Mouse (Mus musculus): ENCODE measurements around the gene Rtl3.

Rtl3 gene

DNA sequence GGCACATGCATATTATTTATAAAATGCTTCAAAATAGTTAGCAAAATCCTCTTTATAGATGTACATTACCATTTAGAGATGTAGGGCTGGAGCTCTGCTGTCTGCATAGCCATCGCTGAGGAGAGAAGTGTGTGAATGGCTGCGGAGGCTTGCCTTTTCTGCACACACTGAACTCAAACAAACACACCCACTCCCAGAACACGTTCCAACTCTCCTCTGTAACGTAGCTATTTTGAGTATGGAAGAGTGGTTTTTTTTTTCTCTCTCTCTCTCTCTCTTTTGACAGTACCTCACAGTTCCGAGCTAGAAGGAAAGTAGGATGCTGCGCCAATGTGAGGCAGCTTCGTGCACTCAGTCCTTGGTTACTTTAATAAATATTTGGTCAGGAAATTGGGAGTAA, at the start of gene Rtl3:
TSS of gene Rtl3 (minus strand) at position 236 of the 400 bp plus-strand sequence.
- DNase-seq (ENCODE audit: low spot score), result no peak

- DNase-seq (ENCODE audit: low spot score), result no peak
Measured at GRCm38 (mm10) chrX:106872315-106872714, 31.9 kb upstream of the Rtl3 start.

- DNase-seq (ENCODE audit: low spot score), result no peak
Measured at GRCm38 (mm10) chrX:106871894-106872293, 31.4 kb upstream of the Rtl3 start.

DNA sequence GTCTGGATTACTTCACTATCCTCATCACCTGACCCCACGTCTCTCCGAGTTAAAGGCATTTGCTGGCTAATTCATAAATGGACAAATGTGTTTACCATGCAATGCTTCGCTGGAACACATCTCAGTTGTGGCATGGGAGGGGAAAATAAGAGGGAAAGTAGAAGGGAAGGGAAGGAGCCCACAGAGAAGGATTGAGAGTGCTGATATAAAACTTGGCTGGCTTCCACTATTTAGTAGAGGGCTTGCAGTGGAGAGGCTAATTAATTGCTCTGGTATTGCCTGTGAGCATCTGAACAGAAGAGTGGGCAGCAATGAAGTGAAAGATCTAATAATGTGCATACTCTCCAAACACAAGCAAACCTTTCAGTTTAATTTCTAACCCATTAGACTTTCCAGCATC, 31.0 kb upstream of the Rtl3 start:
- no peak for DNase-seq (ENCODE audit: low spot score)

DNA sequence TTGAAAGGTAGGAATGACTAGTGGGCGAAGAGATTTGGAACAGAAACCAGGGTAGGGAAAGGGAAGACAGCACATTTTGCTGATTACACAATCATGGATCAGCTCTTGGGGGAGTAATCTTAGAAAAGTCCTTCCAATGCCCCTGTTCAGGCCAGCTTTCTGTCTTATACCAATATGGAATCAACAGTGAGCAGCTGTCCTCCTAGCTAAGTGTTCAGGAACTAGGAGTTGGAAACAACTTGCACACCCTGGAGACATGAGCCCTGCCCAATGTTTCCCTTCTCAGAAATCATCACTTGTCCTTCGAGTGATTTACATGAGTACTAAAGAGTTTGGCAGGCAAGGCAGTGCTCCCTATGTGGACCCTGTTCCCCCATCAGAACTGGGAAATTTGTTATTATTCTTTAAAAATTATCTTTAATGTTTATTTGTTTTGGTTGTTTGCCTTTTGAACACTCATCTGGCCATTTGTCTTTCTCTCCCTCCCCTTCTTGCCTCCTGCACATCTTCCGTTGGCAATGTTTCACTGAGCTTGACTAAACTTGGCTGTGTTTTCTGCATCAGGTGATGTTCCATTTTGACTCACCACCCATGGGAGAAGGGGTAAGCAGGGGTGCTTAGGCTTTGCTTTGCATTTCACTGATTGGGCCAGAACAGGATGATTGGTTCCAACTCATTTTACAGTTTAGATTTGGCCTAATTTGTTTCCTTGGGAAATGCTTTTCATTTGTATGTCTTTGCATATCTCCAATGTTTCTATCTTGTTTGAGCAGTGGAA, 13.3 kb upstream of the Rtl3 start:
- DNase-seq (ENCODE audit: low spot score), result no peak

GRCm38 (mm10) chrX:106839591-106839990, 853 bp downstream of the Rtl3 start:
- no peak for DNase-seq (ENCODE audit: low spot score)

- no peak for DNase-seq (ENCODE audit: low spot score)
Measured at GRCm38 (mm10) chrX:106830494-106830893, 9.9 kb downstream of the Rtl3 start.

DNA sequence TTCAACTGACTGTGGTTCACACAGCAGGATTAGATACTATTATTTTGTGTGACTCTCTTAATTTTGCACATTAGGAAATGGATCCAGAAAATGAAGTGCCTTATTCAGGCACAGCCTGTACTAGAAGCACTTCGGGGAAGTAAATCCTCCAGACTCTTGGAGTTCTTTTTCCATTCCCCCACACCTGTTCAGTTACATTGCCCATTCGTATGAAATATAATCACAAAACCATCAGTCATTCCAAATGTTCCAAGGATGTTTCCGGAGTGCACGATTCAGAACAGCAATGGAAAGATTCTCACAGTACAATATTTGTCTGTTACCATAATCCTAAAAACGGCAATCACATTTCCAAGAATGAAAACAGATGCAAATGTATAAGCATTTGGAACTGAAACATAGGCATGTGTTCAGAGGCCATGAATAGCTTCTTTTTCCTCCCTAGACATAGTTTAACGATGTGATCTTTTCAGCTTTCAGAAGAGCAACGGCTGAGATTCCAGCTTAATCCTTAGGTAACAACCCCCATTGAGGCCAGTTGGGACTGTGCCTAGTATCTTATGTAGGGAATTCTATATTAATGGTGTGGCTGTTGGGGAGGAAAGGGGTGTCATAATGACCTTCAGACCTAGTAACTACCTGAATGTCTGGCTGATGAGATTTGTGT, 30.8 kb downstream of the Rtl3 start:
- no peak for DNase-seq (ENCODE audit: low spot score)

DNA sequence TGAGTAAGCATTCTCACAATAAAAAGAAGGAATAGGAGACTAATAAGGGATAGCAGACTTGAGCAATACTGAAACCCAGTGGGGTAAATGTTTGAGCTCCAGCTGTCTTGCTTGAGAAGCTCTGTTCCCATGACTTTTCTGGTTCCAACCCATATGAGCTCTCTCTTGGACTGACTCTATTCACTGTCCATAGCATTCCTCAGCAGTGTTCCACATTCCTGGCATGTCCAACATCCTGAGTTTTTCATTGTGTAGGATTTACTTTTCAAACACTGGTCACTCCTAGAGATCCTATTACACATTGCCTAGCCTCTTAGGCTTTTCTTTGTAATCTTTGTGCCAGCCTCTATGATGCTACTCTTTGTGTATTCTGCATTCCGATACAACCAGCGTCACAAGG, 36.1 kb downstream of the Rtl3 start:
- DNase-seq (ENCODE audit: low spot score), result no peak

- DNase-seq (ENCODE audit: low spot score), result no peak
Measured at GRCm38 (mm10) chrX:106794686-106795085, 45.8 kb downstream of the Rtl3 start.
